Mouse (Mus musculus) v-Abl transformed pro-B cells (cell line): ENCODE measurements at regions not wholly inside any gene's neighbourhood (a gene's known extent, or its start where the extent isn't known, plus 50 kb on each side); places are given as distances from the start of the nearest gene placed in this dataset.

Source experiments
- in situ Hi-C, 2 experiments: fragments of 400-800 bp; cut with MboI; formaldehyde crosslinking; loops; one replicate each; pipeline ENCODE4 v1.15.1; 2025; ENCODE audit not compliant: unreplicated experiment in 2 of 2

GRCm38 (mm10) chr11:31541425-31541824 is 130.3 kb downstream of the Bod1 start:
- in situ Hi-C loops: no loop called here

GRCm38 (mm10) chr11:31540816-31541215 is 130.9 kb downstream of the Bod1 start:
- in situ Hi-C loops: no loop called here

- in situ Hi-C loops: no loop called here
Observed at GRCm38 (mm10) chr11:31531416-31531815, 140.3 kb downstream of the Bod1 start.

GRCm38 (mm10) chr11:31530851-31531250 is 140.8 kb downstream of the Bod1 start:
- in situ Hi-C loops: no loop called here

- in situ Hi-C loops: no loop called here
Observed at GRCm38 (mm10) chr11:31529686-31530085, 142.0 kb downstream of the Bod1 start.

GRCm38 (mm10) chr11:31524708-31525107 is 147.0 kb downstream of the Bod1 start:
- in situ Hi-C loops: no loop called here

- in situ Hi-C loops: no loop called here
Observed at GRCm38 (mm10) chr11:31524065-31524618, 147.5 kb downstream of the Bod1 start.

GRCm38 (mm10) chr11:31522127-31522526 is 149.6 kb downstream of the Bod1 start:
- in situ Hi-C loops: no loop called here

- in situ Hi-C loops: no loop called here
Observed at GRCm38 (mm10) chr11:31520909-31521308, 150.8 kb downstream of the Bod1 start.

- in situ Hi-C loops: no loop called here
Observed at GRCm38 (mm10) chr11:31503239-31503916, 133.5 kb upstream of the Stc2 start.

- in situ Hi-C loops: no loop called here
Observed at GRCm38 (mm10) chr11:31485429-31485828, 115.6 kb upstream of the Stc2 start.

GRCm38 (mm10) chr11:31481057-31481340 is 111.1 kb upstream of the Stc2 start:
- in situ Hi-C loops: no loop called here

- in situ Hi-C loops: no loop called here
Observed at GRCm38 (mm10) chr11:31480225-31481056, 110.6 kb upstream of the Stc2 start.

GRCm38 (mm10) chr11:31477763-31478162 is 107.9 kb upstream of the Stc2 start:
- in situ Hi-C loops: no loop called here

- in situ Hi-C loops: no loop called here
Observed at GRCm38 (mm10) chr11:31477104-31477503, 107.2 kb upstream of the Stc2 start.

- in situ Hi-C loops: no loop called here
Observed at GRCm38 (mm10) chr11:31473017-31473416, 103.1 kb upstream of the Stc2 start.

- in situ Hi-C loops: no loop called here
Observed at GRCm38 (mm10) chr11:31470681-31471414, 101.0 kb upstream of the Stc2 start.

GRCm38 (mm10) chr11:31464844-31465243 is 95.0 kb upstream of the Stc2 start:
- in situ Hi-C loops: no loop called here

GRCm38 (mm10) chr11:31462440-31462839 is 92.6 kb upstream of the Stc2 start:
- in situ Hi-C loops: no loop called here

GRCm38 (mm10) chr11:31461824-31462223 is 92.0 kb upstream of the Stc2 start:
- in situ Hi-C loops: no loop called here

GRCm38 (mm10) chr11:31461348-31461747 is 91.5 kb upstream of the Stc2 start:
- in situ Hi-C loops: no loop called here
